Mouse (Mus musculus) heart, adult 2 months (tissue): ENCODE results near the gene Dusp15. TPM values are rescaled to one million over a fixed set of nuclear protein-coding genes. Genes with fewer than 3 reads are reported as not detected.

Experiments used
- DNase-seq, 2 experiments: peaks; one replicate each; pipeline ENCODE4 v3.0.0; 2021
- H3K27ac ChIP-seq: fragments of 200-600 bp; 2 replicates; pipeline ENCODE4 v1.8.1; 2022
- H3K27me3 ChIP-seq: fragments of 200-500 bp; 2 replicates; pipeline ENCODE4 v1.6.1; 2012; ENCODE audit warnings: mild to moderate bottlenecking, low read length, inconsistent platforms, mixed read lengths; ENCODE audit not compliant: control insufficient read depth, insufficient read depth
- H3K36me3 ChIP-seq: fragments of 200-500 bp; 2 replicates; pipeline ENCODE4 v1.6.1; 2012; ENCODE audit warnings: low read length, inconsistent platforms; ENCODE audit not compliant: control insufficient read depth, insufficient read depth
- H3K4me1 ChIP-seq: fragments of 200-500 bp; 2 replicates; pipeline ENCODE4 v1.6.1; 2011; ENCODE audit warnings: low read length; ENCODE audit not compliant: control insufficient read depth, insufficient read depth
- H3K4me3 ChIP-seq: fragments of 200-600 bp; 2 replicates; pipeline ENCODE4 v1.8.1; 2022
- H3K79me2 ChIP-seq: fragments of 200-500 bp; replicated peaks from 2 replicates; pipeline ENCODE4 v1.6.1; 2012; ENCODE audit warnings: mild to moderate bottlenecking, inconsistent platforms, low read length, moderate library complexity, mixed read lengths; ENCODE audit not compliant: control insufficient read depth, insufficient read depth
- H3K9ac ChIP-seq: fragments of 200-500 bp; 2 replicates; pipeline ENCODE4 v1.6.1; 2012; ENCODE audit warnings: low read depth, mild to moderate bottlenecking, control low read depth, inconsistent platforms, low read length, mixed read lengths
- CTCF ChIP-seq: fragments of 200-600 bp; IDR thresholded peaks from 2 replicates; pipeline ENCODE4 v1.8.1; 2022; ENCODE audit warnings: antibody characterized with exemption, mild to moderate bottlenecking, moderate library complexity
- EP300 ChIP-seq: fragments of 200-500 bp; IDR thresholded peaks from 2 replicates; pipeline ENCODE4 v1.6.1; 2011; ENCODE audit warnings: low read depth, low read length, control low read depth; ENCODE audit not compliant: insufficient read depth
- POLR2A ChIP-seq: fragments of 200-500 bp; IDR thresholded peaks from 2 replicates; pipeline ENCODE4 v1.6.1; 2011; ENCODE audit warnings: mild to moderate bottlenecking, low read depth, low read length, control low read depth; ENCODE audit not compliant: insufficient read depth
- WGBS: fragments of 180-500 bp; shearing (Covaris S2); methylation state at CpG from one replicate; pipeline ENCODE4 v1.1.7; 2018; 5-methylcytosine and 5-hydroxymethylcytosine counted together
- intact Hi-C: fragments of 180-260 bp; cut with DNase I; formaldehyde crosslinking; loops from one replicate; pipeline ENCODE4 v1.15.1; 2025
- polyA plus RNA-seq: library from polyadenylated mRNA; depleted of rRNA; stranded (reverse); fragments of >200 nt; gene quantifications from 2 replicates; pipeline ENCODE4 v1.2.3, GENCODE M21; 2012; rRNA removed
- total RNA-seq, 2 experiments: library from RNA; stranded (reverse); gene quantifications; 2 replicates each; pipeline ENCODE4 v1.2.3; 2021

Gene Dusp15
- total and polyA plus RNA-seq, 3 experiments, result 0.25 TPM; not detected in 2

DNA sequence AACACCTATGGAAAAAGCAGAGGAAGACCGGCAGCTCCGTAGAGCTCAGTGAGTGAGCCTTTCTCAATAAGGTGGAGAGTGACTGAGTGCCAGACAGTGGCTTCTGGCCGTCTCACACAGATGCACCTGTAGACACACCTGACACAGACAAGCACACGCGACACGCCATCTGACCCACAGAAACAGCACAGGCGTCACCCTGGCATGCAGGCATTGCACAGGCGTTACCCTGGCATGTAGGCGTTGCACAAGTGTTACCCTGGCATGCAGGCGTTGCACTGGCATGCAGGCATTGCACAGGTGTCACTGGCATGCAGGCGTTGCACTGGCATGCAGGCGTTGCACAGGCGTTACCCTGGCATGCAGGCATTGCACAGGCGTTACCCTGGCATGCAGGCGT lies 50.2 kb downstream of the Dusp15 start:
- Histone ChIP-seq H3K27me3 (no peaks in the 10 kb centered on the region), H3K9ac (no peak overlapping the region), H3K36me3 (no peaks in the 10 kb centered on the region), H3K27ac (no peak overlapping the region), H3K4me3 (no peak overlapping the region), H3K4me1 (peaks cover 6% of the 10 kb centered on the region), H3K79me2 (no peaks in the 10 kb centered on the region)
- TF ChIP-seq POLR2A, result no peak
- no peak for TF ChIP-seq CTCF
- TF ChIP-seq EP300, result no peak
- WGBS, result 94% methylated on average over 15 of the region's 15 CpGs
- intact Hi-C loops, result no loop called here
- no peak for DNase-seq

DNA sequence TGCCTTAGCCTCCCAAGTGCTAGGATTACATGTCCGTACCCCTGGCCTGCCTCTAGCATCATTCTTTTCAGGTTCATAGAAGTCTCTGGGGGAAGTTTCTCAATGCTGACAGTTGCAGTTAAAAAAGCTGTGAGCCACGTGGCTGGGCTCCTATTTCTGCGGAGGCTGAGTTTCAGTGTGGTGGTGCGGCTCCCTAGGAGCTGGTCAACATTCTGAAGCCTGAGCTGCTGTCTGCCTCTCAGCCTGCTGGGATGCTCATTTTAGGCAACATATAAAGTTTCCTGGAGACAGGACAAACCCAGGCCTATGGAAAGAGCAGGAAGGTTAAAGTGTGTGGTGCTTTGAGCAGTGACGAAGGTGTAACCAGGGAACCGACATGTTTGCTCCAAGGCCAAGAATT lies 52.5 kb downstream of the Dusp15 start:
- H3K27me3 ChIP-seq, result no peaks in the 10 kb centered on the region
- H3K4me1 ChIP-seq, result no peaks in the 10 kb centered on the region; the same call in none of the 2 replicates
- no peaks in the 10 kb centered on the region for H3K79me2 ChIP-seq
- H3K27ac ChIP-seq, result no peak overlapping the region
- H3K4me3 ChIP-seq, result no peak overlapping the region
- H3K9ac ChIP-seq, result no peak overlapping the region
- intact Hi-C loops, result no loop called here
- TF ChIP-seq EP300, result no peak
- no peak for TF ChIP-seq CTCF
- no peak for TF ChIP-seq POLR2A
- no peaks in the 10 kb centered on the region for H3K36me3 ChIP-seq
- 87% methylated on average over 6 of the region's 6 CpGs for WGBS
- DNase-seq, result no peak

DNA sequence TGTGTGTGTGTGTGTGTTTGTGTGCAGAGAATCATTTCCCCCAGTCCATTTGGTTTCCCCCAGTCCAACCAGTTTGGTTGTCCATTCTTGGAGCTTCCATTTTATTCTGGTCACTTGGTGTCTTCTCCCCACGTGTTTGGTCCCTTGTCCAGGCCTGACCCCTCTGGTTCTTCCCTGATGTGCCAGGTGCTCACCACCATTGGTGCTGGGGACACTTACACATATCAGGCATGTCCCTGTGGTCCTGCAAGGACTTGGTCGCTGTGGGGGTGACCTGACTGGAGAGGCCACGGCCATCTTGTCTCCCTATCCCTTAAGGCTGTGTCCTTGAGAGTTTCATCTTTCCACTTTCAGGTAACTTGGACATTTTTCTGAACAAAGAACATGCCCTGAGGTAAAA lies 54.6 kb downstream of the Dusp15 start:
- H3K36me3 ChIP-seq, result no peaks in the 10 kb centered on the region
- H3K4me1 ChIP-seq, result no peaks in the 10 kb centered on the region
- DNase-seq, result no peak
- H3K9ac ChIP-seq, result no peak overlapping the region
- no peaks in the 10 kb centered on the region for H3K27me3 ChIP-seq
- intact Hi-C loops, result no loop called here
- H3K27ac ChIP-seq, result no peak overlapping the region
- WGBS, result 77% methylated on average over 3 of the region's 3 CpGs
- H3K4me3 ChIP-seq, result no peak overlapping the region
- TF ChIP-seq EP300 (no peak), POLR2A (no peak), CTCF (no peak)
- H3K79me2 ChIP-seq, result no peaks in the 10 kb centered on the region

DNA sequence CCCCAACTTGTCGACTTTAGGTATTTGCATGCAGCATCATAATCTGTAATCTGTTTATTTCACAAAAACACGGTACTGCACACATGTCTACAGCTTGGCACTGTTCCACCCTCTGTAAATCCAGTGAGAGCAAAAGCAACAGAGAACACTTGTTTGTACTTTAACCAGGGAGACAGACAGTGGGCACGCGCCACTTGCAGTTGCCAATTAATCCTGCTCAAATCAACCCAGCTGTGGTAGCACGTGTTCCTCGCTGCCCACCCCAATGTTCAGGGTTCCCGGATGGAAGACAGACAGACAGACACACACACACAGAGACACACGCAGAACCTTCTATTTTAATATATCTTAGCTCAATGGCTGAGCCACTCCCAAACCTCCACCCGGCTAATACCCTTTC lies 55.7 kb downstream of the Dusp15 start:
- DNase-seq, result no peak
- no peak overlapping the region for H3K9ac ChIP-seq
- no peak overlapping the region for H3K27ac ChIP-seq
- H3K36me3 ChIP-seq, result no peaks in the 10 kb centered on the region
- WGBS, result 92% methylated on average over 9 of the region's 9 CpGs
- no peaks in the 10 kb centered on the region for H3K4me1 ChIP-seq
- no peak overlapping the region for H3K4me3 ChIP-seq
- H3K79me2 ChIP-seq, result no peaks in the 10 kb centered on the region
- intact Hi-C loops, result no loop called here
- no peaks in the 10 kb centered on the region for H3K27me3 ChIP-seq
- no peak for TF ChIP-seq POLR2A

Other genes starting within 250 kb of the Dusp15 start
- gene Id1, start 215.4 kb downstream of the Dusp15 start, total RNA-seq, result 10 to 100 TPM; 56.5 to 59.8 TPM
- gene Id1, start 215.4 kb downstream of the Dusp15 start, polyA plus RNA-seq, result 74.7 and 113 TPM in 2 replicates
- gene Cox4i2, start 197.5 kb downstream of the Dusp15 start, total RNA-seq, result 10 to 100 TPM; 12.1 to 18.0 TPM
- gene Cox4i2, start 197.5 kb downstream of the Dusp15 start, polyA plus RNA-seq, result 12.0 and 13.2 TPM in 2 replicates
- 100 to 1,000 TPM in 1 of 2 experiments, 10 to 100 TPM in 1; 51.9 to 102 TPM for gene Bcl2l1, start 120.0 kb downstream of the Dusp15 start, total RNA-seq
- 48.1 and 51.2 TPM in 2 replicates for gene Bcl2l1, start 120.0 kb downstream of the Dusp15 start, polyA plus RNA-seq
- gene Tpx2, start 103.7 kb downstream of the Dusp15 start, total RNA-seq, result 1 to 10 TPM in 1 of 2 experiments, under 1 TPM in 1; 0.75 to 1.1 TPM
- 0.18 and 0.50 TPM in 2 replicates for gene Tpx2, start 103.7 kb downstream of the Dusp15 start, polyA plus RNA-seq
- under 1 TPM; 0.08 to 0.09 TPM for gene Mylk2, start 40.3 kb downstream of the Dusp15 start, total RNA-seq
- gene Mylk2, start 40.3 kb downstream of the Dusp15 start, polyA plus RNA-seq, result 0.18 and 0.29 TPM in 2 replicates
- 1 to 10 TPM; 1.7 to 3.5 TPM for gene Foxs1, start 18.5 kb downstream of the Dusp15 start, total RNA-seq
- gene Foxs1, start 18.5 kb downstream of the Dusp15 start, polyA plus RNA-seq, result 9.0 and 10.5 TPM in 2 replicates
- gene Ttll9, start 10.8 kb upstream of the Dusp15 start, total RNA-seq, result not detected
- 0.61 TPM in 1 of 2 replicates, not detected in the other for gene Ttll9, start 10.8 kb upstream of the Dusp15 start, polyA plus RNA-seq
- gene Pdrg1, start 63.7 kb upstream of the Dusp15 start, total RNA-seq, result 100 to 1,000 TPM; 117 to 127 TPM
- 125 and 186 TPM in 2 replicates for gene Pdrg1, start 63.7 kb upstream of the Dusp15 start, polyA plus RNA-seq
- not detected for gene Xkr7, start 80.2 kb upstream of the Dusp15 start, total RNA-seq
- 0.08 TPM in 1 of 2 replicates, not detected in the other for gene Xkr7, start 80.2 kb upstream of the Dusp15 start, polyA plus RNA-seq
- 10 to 100 TPM; 13.3 to 15.9 TPM for gene Ccm2l, start 114.3 kb upstream of the Dusp15 start, total RNA-seq
- gene Ccm2l, start 114.3 kb upstream of the Dusp15 start, polyA plus RNA-seq, result 43.4 and 44.3 TPM in 2 replicates
- 1 to 10 TPM; 1.5 TPM for gene Hck, start 156.8 kb upstream of the Dusp15 start, total RNA-seq
- 1.9 and 2.9 TPM in 2 replicates for gene Hck, start 156.8 kb upstream of the Dusp15 start, polyA plus RNA-seq
- 10 to 100 TPM; 43.3 to 51.8 TPM for gene Tm9sf4, start 209.6 kb upstream of the Dusp15 start, total RNA-seq
- gene Tm9sf4, start 209.6 kb upstream of the Dusp15 start, polyA plus RNA-seq, result 34.5 and 48.7 TPM in 2 replicates